Mouse (Mus musculus): Measurements from ENCODE around the gene Polr2g. TPM values are rescaled to one million over a fixed set of nuclear protein-coding genes. Genes with fewer than 3 reads are reported as not detected.
"Not testable (repeated sequence)": the region's sequence is repeated elsewhere in the genome, so short reads cannot be mapped to it uniquely, and the experiment has no call there.

Polr2g gene
- polyA plus RNA-seq, 1 experiment from 2014 or later, result 140 TPM

DNA sequence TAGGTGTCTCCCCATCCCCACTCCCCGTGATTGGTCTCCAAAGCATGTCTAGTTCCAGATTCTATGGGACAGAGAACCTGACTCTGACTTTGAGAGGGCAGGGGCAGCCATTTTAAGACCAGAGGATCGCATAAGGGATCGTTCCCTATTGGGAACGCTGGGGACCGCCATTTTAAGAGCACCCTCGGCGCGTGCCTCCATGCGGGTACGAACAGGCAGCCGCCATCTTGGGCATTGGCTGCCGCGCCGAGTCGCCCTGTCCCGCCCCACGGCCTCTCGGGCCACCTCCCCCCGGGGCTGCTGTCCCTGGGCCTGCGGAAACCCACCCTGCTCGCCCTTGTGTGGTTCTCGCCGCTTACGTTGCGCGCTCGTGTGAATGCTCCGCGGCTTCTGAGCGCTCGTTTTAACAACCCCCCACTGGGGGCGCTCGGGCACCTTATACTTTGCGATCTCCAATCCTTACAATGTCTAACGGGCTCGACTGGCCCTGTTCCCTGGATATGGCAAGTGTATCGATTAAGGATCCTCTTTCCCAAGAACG lies 38.9 kb upstream of the Polr2g start, which contains the start of gene Bscl2:
Bscl2 (plus strand) TSS at position 217 of the 541 bp plus-strand sequence.
- Histone ChIP-seq H3K4me2 (ENCODE audit: low read length) (peak within 1 kb of the TSS; percentile 87), H3K9me3 (replicated peaks; ENCODE audit: control insufficient read depth, low read length, poor library complexity, severe bottlenecking) (no peaks in the 10 kb centered on the region), H3K27ac (ENCODE audit: low read length) (peak within 1 kb of the TSS; percentile 95), H3K36me3 (ENCODE audit: control insufficient read depth, insufficient read depth, low read length) (peaks cover 18% of the 10 kb centered on the region), H3K9ac (ENCODE audit: low read depth, low read length) (peak within 1 kb of the TSS; percentile 92), H3K4me1 (ENCODE audit: control insufficient read depth, insufficient read depth, low read length) (peaks cover 11% of the 10 kb centered on the region), H3K4me3 (ENCODE audit: low read depth, low read length) (peak within 1 kb of the TSS; percentile 67), H3K27me3 (ENCODE audit: control insufficient read depth, insufficient read depth, low read depth, low read length) (no peaks in the 10 kb centered on the region)
- ATAC-seq, result peak; percentile 52
- WGBS, result under 1% methylated on average over 35 of the region's 38 CpGs

DNA sequence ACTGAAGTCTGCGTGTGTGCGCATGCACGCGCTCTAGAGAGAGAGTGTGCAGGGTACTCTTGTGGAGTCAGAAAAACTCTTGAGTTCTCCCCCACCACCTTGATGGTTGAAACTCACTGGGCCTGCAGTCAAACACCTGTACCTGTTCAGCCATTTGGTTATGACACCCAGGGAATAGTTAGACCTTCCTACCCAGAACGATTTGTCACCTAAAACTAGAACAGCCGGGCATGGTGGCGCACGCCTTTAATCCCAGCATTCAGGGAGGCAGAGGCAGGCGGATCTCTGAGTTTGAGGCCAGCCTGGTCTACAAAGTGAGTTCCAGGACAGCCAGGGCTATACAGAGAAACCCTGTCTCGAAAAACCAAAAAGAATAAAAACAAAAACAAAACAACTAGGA lies 38.0 kb upstream of the Polr2g start:
- H3K4me3 ChIP-seq (ENCODE audit: low read depth, low read length), result not testable (repeated sequence)

DNA sequence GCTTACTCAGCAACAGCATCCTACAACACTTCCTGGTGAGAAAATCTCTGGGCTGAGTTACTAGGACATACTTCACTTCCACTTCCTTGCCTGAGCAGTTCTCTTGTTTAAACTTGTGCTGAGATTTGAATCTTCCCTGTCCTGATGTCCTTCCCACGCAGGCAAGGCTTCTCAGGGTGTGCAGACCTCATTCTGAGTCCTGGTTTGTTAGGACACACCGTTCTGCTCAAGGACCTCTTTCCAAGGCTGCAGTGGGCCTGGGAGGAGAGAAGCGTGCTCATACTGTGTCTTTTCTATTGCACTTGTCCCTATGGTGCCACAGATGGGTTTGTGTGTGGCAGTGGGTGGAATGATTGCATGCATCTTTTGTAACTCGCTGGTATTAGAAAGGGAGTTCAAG lies 34.6 kb upstream of the Polr2g start:
- no peak overlapping the region for H3K9ac ChIP-seq (ENCODE audit: low read depth, low read length)
- 92% methylated on average over 4 of the region's 4 CpGs for WGBS
- no peak for ATAC-seq
- no peak overlapping the region for H3K27ac ChIP-seq (ENCODE audit: low read length)
- H3K4me2 ChIP-seq (ENCODE audit: low read length), result no peak overlapping the region
- H3K27me3 ChIP-seq (ENCODE audit: control insufficient read depth, insufficient read depth, low read depth, low read length), result no peaks in the 10 kb centered on the region
- H3K4me3 ChIP-seq (ENCODE audit: low read depth, low read length), result no peak overlapping the region
- H3K9me3 ChIP-seq (replicated peaks; ENCODE audit: control insufficient read depth, low read length, poor library complexity, severe bottlenecking), result no peaks in the 10 kb centered on the region
- peaks cover 42% of the 10 kb centered on the region for H3K36me3 ChIP-seq (ENCODE audit: control insufficient read depth, insufficient read depth, low read length)
- H3K4me1 ChIP-seq (ENCODE audit: control insufficient read depth, insufficient read depth, low read length), result no peaks in the 10 kb centered on the region

More for the DNA sequence above, 38.0 kb upstream of the Polr2g start:
- H3K4me1 ChIP-seq (ENCODE audit: control insufficient read depth, insufficient read depth, low read length); ATAC-seq; H3K9me3 ChIP-seq (replicated peaks; ENCODE audit: control insufficient read depth, low read length, poor library complexity, severe bottlenecking); H3K9ac ChIP-seq (ENCODE audit: low read depth, low read length); H3K27me3 ChIP-seq (ENCODE audit: control insufficient read depth, insufficient read depth, low read depth, low read length): not testable (repeated sequence)
- Histone ChIP-seq H3K4me2 (ENCODE audit: low read length) (peak overlapping the region; percentile 87), H3K27ac (ENCODE audit: low read length) (peak overlapping the region; percentile 0; the same call in 1 of the 2 replicates), H3K36me3 (ENCODE audit: control insufficient read depth, insufficient read depth, low read length) (peaks cover 20% of the 10 kb centered on the region)
- 97% methylated on average over 10 of the region's 10 CpGs for WGBS

DNA sequence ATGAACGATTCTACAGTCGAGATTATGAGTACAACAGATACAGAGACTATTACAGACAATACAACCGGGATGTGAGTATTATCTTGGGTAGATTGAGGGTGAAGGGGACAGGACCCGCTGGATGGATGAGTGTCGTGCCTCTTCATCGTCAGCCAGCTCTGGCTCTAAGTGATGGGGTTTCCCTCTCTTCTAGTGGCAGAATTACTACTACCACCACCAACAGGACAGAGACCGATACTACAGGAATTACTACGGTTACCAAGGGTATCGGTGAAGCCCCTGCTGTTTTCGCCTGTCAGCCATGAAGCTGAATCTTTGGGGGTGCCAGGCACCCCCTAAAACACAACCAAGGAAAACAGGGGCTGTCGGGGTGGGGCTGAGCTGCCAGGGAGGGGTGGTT lies 32.9 kb upstream of the Polr2g start:
- Histone ChIP-seq H3K9ac (ENCODE audit: low read depth, low read length) (no peak overlapping the region), H3K4me2 (ENCODE audit: low read length) (no peak overlapping the region), H3K4me1 (ENCODE audit: control insufficient read depth, insufficient read depth, low read length) (no peaks in the 10 kb centered on the region), H3K27ac (ENCODE audit: low read length) (no peak overlapping the region), H3K9me3 (replicated peaks; ENCODE audit: control insufficient read depth, low read length, poor library complexity, severe bottlenecking) (no peaks in the 10 kb centered on the region), H3K4me3 (ENCODE audit: low read depth, low read length) (no peak overlapping the region), H3K27me3 (ENCODE audit: control insufficient read depth, insufficient read depth, low read depth, low read length) (no peaks in the 10 kb centered on the region), H3K36me3 (ENCODE audit: control insufficient read depth, insufficient read depth, low read length) (peaks cover 53% of the 10 kb centered on the region)
- ATAC-seq, result no peak
- 77% methylated on average over 11 of the region's 11 CpGs for WGBS

GRCm38 (mm10) chr19:8830664-8831063 lies 32.3 kb upstream of the Polr2g start:
- Histone ChIP-seq H3K27me3 (ENCODE audit: control insufficient read depth, insufficient read depth, low read depth, low read length) (no peaks in the 10 kb centered on the region), H3K27ac (ENCODE audit: low read length) (no peak overlapping the region), H3K4me2 (ENCODE audit: low read length) (no peak overlapping the region), H3K4me3 (ENCODE audit: low read depth, low read length) (no peak overlapping the region), H3K36me3 (ENCODE audit: control insufficient read depth, insufficient read depth, low read length) (peaks cover 57% of the 10 kb centered on the region), H3K9me3 (replicated peaks; ENCODE audit: control insufficient read depth, low read length, poor library complexity, severe bottlenecking) (no peaks in the 10 kb centered on the region), H3K4me1 (ENCODE audit: control insufficient read depth, insufficient read depth, low read length) (no peaks in the 10 kb centered on the region), H3K9ac (ENCODE audit: low read depth, low read length) (no peak overlapping the region)
- ATAC-seq, result no peak
- WGBS, result 89% methylated on average over 8 of the region's 8 CpGs

DNA sequence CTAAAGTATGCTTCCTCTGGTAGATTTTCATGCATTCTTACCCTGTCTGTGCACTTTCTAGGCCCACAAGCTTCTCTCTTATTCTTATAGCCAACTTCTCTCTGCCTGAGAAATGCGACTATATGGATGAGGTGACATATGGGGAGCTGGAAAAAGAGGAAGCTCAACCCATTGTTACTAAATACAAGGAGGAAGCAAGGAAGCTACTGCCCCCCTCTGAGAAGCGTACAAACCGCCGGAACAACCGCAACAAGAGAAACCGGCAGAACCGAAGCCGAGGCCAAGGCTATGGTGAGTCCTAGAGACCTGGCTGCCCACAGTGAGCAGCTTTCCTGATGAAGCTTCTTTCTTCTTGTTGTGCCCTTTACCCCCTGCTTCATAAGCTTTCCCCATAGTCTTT lies 31.3 kb upstream of the Polr2g start, which contains the start of gene AC129217.1:
AC129217.1 (plus strand) TSS at position 114 of the 400 bp plus-strand sequence.
- no peak within 1 kb of the TSS for H3K4me3 ChIP-seq (ENCODE audit: low read depth, low read length)
- no peaks in the 10 kb centered on the region for H3K4me1 ChIP-seq (ENCODE audit: control insufficient read depth, insufficient read depth, low read length)
- H3K9me3 ChIP-seq (replicated peaks; ENCODE audit: control insufficient read depth, low read length, poor library complexity, severe bottlenecking), result no peaks in the 10 kb centered on the region
- 85% methylated on average over 8 of the region's 8 CpGs for WGBS
- H3K27me3 ChIP-seq (ENCODE audit: control insufficient read depth, insufficient read depth, low read depth, low read length), result no peaks in the 10 kb centered on the region
- no peak within 1 kb of the TSS for H3K4me2 ChIP-seq (ENCODE audit: low read length)
- peaks cover 61% of the 10 kb centered on the region for H3K36me3 ChIP-seq (ENCODE audit: control insufficient read depth, insufficient read depth, low read length)
- no peak within 1 kb of the TSS for H3K9ac ChIP-seq (ENCODE audit: low read depth, low read length)
- no peak within 1 kb of the TSS for H3K27ac ChIP-seq (ENCODE audit: low read length)
- ATAC-seq, result no peak

DNA sequence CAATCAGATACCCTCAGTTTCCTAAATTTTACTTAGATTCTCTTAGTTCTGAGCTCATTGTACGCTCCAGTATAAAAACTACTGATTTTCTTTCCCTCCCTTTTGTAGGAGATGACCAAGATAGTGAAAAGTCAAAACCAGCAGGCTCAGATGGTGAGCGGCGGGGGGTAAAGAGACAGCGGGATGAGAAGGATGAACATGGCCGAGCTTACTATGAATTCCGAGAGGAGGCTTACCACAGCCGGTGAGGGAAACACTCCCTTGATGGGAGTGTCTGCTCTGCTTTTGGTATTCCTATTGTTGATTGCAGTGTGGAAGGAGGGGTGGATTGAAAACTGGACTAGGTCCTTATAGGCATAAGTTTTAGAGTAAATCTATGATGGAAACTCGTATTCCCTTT lies 24.3 kb upstream of the Polr2g start:
- Histone ChIP-seq H3K9ac (ENCODE audit: low read depth, low read length) (peak overlapping the region; percentile 33; the same call in 1 of the 2 replicates), H3K36me3 (ENCODE audit: control insufficient read depth, insufficient read depth, low read length) (peaks cover 26% of the 10 kb centered on the region), H3K9me3 (replicated peaks; ENCODE audit: control insufficient read depth, low read length, poor library complexity, severe bottlenecking) (no peaks in the 10 kb centered on the region), H3K4me1 (ENCODE audit: control insufficient read depth, insufficient read depth, low read length) (peaks cover 29% of the 10 kb centered on the region), H3K4me3 (ENCODE audit: low read depth, low read length) (peak overlapping the region; percentile 27), H3K4me2 (ENCODE audit: low read length) (peak overlapping the region; percentile 100), H3K27ac (ENCODE audit: low read length) (no peak overlapping the region), H3K27me3 (ENCODE audit: control insufficient read depth, insufficient read depth, low read depth, low read length) (no peaks in the 10 kb centered on the region)
- ATAC-seq, result no peak
- 53% methylated on average over 8 of the region's 8 CpGs for WGBS

GRCm38 (mm10) chr19:8821146-8821545 lies 22.8 kb upstream of the Polr2g start:
- H3K27ac ChIP-seq (ENCODE audit: low read length), result no peak overlapping the region

GRCm38 (mm10) chr19:8820424-8820956 lies 22.1 kb upstream of the Polr2g start:
- H3K4me1 ChIP-seq (ENCODE audit: control insufficient read depth, insufficient read depth, low read length), result peaks cover 46% of the 10 kb centered on the region
- ATAC-seq, result peak; percentile 34
- peak overlapping the region; percentile 97 for H3K27ac ChIP-seq (ENCODE audit: low read length)
- no peaks in the 10 kb centered on the region for H3K9me3 ChIP-seq (replicated peaks; ENCODE audit: control insufficient read depth, low read length, poor library complexity, severe bottlenecking)
- H3K27me3 ChIP-seq (ENCODE audit: control insufficient read depth, insufficient read depth, low read depth, low read length), result no peaks in the 10 kb centered on the region
- peak overlapping the region; percentile 99 for H3K4me3 ChIP-seq (ENCODE audit: low read depth, low read length)
- peaks cover 12% of the 10 kb centered on the region for H3K36me3 ChIP-seq (ENCODE audit: control insufficient read depth, insufficient read depth, low read length)
- WGBS, result under 1% methylated on average over 48 of the region's 48 CpGs
- peak overlapping the region; percentile 100 for H3K4me2 ChIP-seq (ENCODE audit: low read length)
- H3K9ac ChIP-seq (ENCODE audit: low read depth, low read length), result peak overlapping the region; percentile 74

More at GRCm38 (mm10) chr19:8821146-8821545, 22.8 kb upstream of the Polr2g start:
- whole genome bisulfite sequencing, result 2% methylated on average over 7 of the region's 7 CpGs
- H3K9me3 ChIP-seq (replicated peaks; ENCODE audit: control insufficient read depth, low read length, poor library complexity, severe bottlenecking), result no peaks in the 10 kb centered on the region
- no peak for ATAC-seq
- H3K36me3 ChIP-seq (ENCODE audit: control insufficient read depth, insufficient read depth, low read length), result peaks cover 17% of the 10 kb centered on the region
- H3K27me3 ChIP-seq (ENCODE audit: control insufficient read depth, insufficient read depth, low read depth, low read length), result no peaks in the 10 kb centered on the region
- peak overlapping the region; percentile 100 for H3K4me2 ChIP-seq (ENCODE audit: low read length)
- peaks cover 41% of the 10 kb centered on the region for H3K4me1 ChIP-seq (ENCODE audit: control insufficient read depth, insufficient read depth, low read length)
- peak overlapping the region; percentile 74 for H3K9ac ChIP-seq (ENCODE audit: low read depth, low read length)
- peak overlapping the region; percentile 99 for H3K4me3 ChIP-seq (ENCODE audit: low read depth, low read length)

Measured in midbrain, embryonic 16.5 days (tissue).